Mouse (Mus musculus): ENCODE measurements around the gene Zfp870. TPM values are rescaled to one million over a fixed set of nuclear protein-coding genes. Genes with fewer than 3 reads are reported as not detected.

The Zfp870 gene
- polyA plus RNA-seq, 2 experiments: 5.1 to 8.8 TPM

GRCm38 (mm10) chr17:32880320-32881218 is 10.9 kb downstream of the Zfp870 start:
- no peak overlapping the region for H3K4me2 ChIP-seq (replicated peaks; ENCODE audit: low read depth, low read length, severe bottlenecking)
- H3K4me1 ChIP-seq (ENCODE audit: control insufficient read depth, insufficient read depth, low read length): peaks cover 4% of the 10 kb centered on the region
- no peak for TF ChIP-seq POLR2A (IDR thresholded peaks at IDR 0.05; ENCODE audit: borderline replicate concordance, extremely low read depth, insufficient read depth, insufficient read length)
- no peak overlapping the region for H3K27ac ChIP-seq (replicated peaks; ENCODE audit: low read depth, low read length)
- WGBS: 92% methylated on average over 14 of the region's 14 CpGs
- no peaks in the 10 kb centered on the region for H3K9me3 ChIP-seq (ENCODE audit: control insufficient read depth, low read length)
- no peak for DNase-seq (ENCODE audit: low spot score)
- no peak for ATAC-seq (ENCODE audit: low FRiP score, low read depth)
- H3K4me3 ChIP-seq (replicated peaks; ENCODE audit: low read length): no peak overlapping the region
- peaks cover 59% of the 10 kb centered on the region for H3K36me3 ChIP-seq (ENCODE audit: control insufficient read depth, insufficient read depth, low read length)
- H3K9ac ChIP-seq (ENCODE audit: low read depth, low read length, severe bottlenecking): no peak overlapping the region
- H3K27me3 ChIP-seq (ENCODE audit: control insufficient read depth, insufficient read depth, low read length): no peaks in the 10 kb centered on the region

GRCm38 (mm10) chr17:32878773-32879172 is 12.7 kb downstream of the Zfp870 start:
- ATAC-seq (ENCODE audit: low FRiP score, low read depth) (no peak), DNase-seq (ENCODE audit: low spot score) (no peak)
- no peak overlapping the region for H3K9ac ChIP-seq (ENCODE audit: low read depth, low read length, severe bottlenecking)
- no peak overlapping the region for H3K4me2 ChIP-seq (replicated peaks; ENCODE audit: low read depth, low read length, severe bottlenecking)
- 95% methylated on average over 11 of the region's 11 CpGs for WGBS
- no peaks in the 10 kb centered on the region for H3K9me3 ChIP-seq (ENCODE audit: control insufficient read depth, low read length)
- TF ChIP-seq POLR2A (IDR thresholded peaks at IDR 0.05; ENCODE audit: borderline replicate concordance, extremely low read depth, insufficient read depth, insufficient read length): no peak
- H3K27ac ChIP-seq (replicated peaks; ENCODE audit: low read depth, low read length): no peak overlapping the region
- no peaks in the 10 kb centered on the region for H3K27me3 ChIP-seq (ENCODE audit: control insufficient read depth, insufficient read depth, low read length)
- H3K4me1 ChIP-seq (ENCODE audit: control insufficient read depth, insufficient read depth, low read length): peaks cover 4% of the 10 kb centered on the region
- H3K36me3 ChIP-seq (ENCODE audit: control insufficient read depth, insufficient read depth, low read length): peaks cover 41% of the 10 kb centered on the region
- H3K4me3 ChIP-seq (replicated peaks; ENCODE audit: low read length): no peak overlapping the region

- ATAC-seq (ENCODE audit: low FRiP score, low read depth) (no peak), DNase-seq (ENCODE audit: low spot score) (no peak)
- Histone ChIP-seq H3K9ac (ENCODE audit: low read depth, low read length, severe bottlenecking) (peak overlapping the region; percentile 40; the same call in 1 of the 2 replicates), H3K27me3 (ENCODE audit: control insufficient read depth, insufficient read depth, low read length) (no peaks in the 10 kb centered on the region), H3K27ac (replicated peaks; ENCODE audit: low read depth, low read length) (no peak overlapping the region), H3K4me1 (ENCODE audit: control insufficient read depth, insufficient read depth, low read length) (peaks cover 4% of the 10 kb centered on the region), H3K36me3 (ENCODE audit: control insufficient read depth, insufficient read depth, low read length) (peaks cover 29% of the 10 kb centered on the region), H3K9me3 (ENCODE audit: control insufficient read depth, low read length) (no peaks in the 10 kb centered on the region), H3K4me3 (replicated peaks; ENCODE audit: low read length) (0 out of 2 replicates have a peak overlapping the region, but pooled peaks have one; percentile 7), H3K4me2 (replicated peaks; ENCODE audit: low read depth, low read length, severe bottlenecking) (peak overlapping the region; percentile 37)
- TF ChIP-seq POLR2A (IDR thresholded peaks at IDR 0.05; ENCODE audit: borderline replicate concordance, extremely low read depth, insufficient read depth, insufficient read length): no peak
- 6% methylated on average over 22 of the region's 22 CpGs for WGBS
These were observed 13.8 kb downstream of the Zfp870 start for GRCm38 (mm10) chr17:32877471-32878171.

GRCm38 (mm10) chr17:32872696-32873095 is 18.7 kb downstream of the Zfp870 start:
- Histone ChIP-seq H3K4me3 (replicated peaks; ENCODE audit: low read length) (no peak overlapping the region), H3K9me3 (ENCODE audit: control insufficient read depth, low read length) (no peaks in the 10 kb centered on the region), H3K9ac (ENCODE audit: low read depth, low read length, severe bottlenecking) (no peak overlapping the region), H3K4me2 (replicated peaks; ENCODE audit: low read depth, low read length, severe bottlenecking) (no peak overlapping the region), H3K27ac (replicated peaks; ENCODE audit: low read depth, low read length) (no peak overlapping the region), H3K36me3 (ENCODE audit: control insufficient read depth, insufficient read depth, low read length) (no peaks in the 10 kb centered on the region), H3K4me1 (ENCODE audit: control insufficient read depth, insufficient read depth, low read length) (peaks cover 4% of the 10 kb centered on the region), H3K27me3 (ENCODE audit: control insufficient read depth, insufficient read depth, low read length) (no peaks in the 10 kb centered on the region)
- DNase-seq (ENCODE audit: low spot score) (no peak), ATAC-seq (ENCODE audit: low FRiP score, low read depth) (no peak)
- TF ChIP-seq POLR2A (IDR thresholded peaks at IDR 0.05; ENCODE audit: borderline replicate concordance, extremely low read depth, insufficient read depth, insufficient read length): no peak
- WGBS: 55% methylated on average over 5 of the region's 5 CpGs

- no peak for TF ChIP-seq POLR2A (IDR thresholded peaks at IDR 0.05; ENCODE audit: borderline replicate concordance, extremely low read depth, insufficient read depth, insufficient read length)
- WGBS: 50% methylated on average over 4 of the region's 4 CpGs
These were observed 19.4 kb downstream of the Zfp870 start for GRCm38 (mm10) chr17:32872091-32872490.

More at GRCm38 (mm10) chr17:32872091-32872490, 19.4 kb downstream of the Zfp870 start:
- Histone ChIP-seq H3K4me3 (replicated peaks; ENCODE audit: low read length) (no peak overlapping the region), H3K9me3 (ENCODE audit: control insufficient read depth, low read length) (no peaks in the 10 kb centered on the region), H3K27ac (replicated peaks; ENCODE audit: low read depth, low read length) (no peak overlapping the region), H3K4me2 (replicated peaks; ENCODE audit: low read depth, low read length, severe bottlenecking) (no peak overlapping the region), H3K27me3 (ENCODE audit: control insufficient read depth, insufficient read depth, low read length) (no peaks in the 10 kb centered on the region), H3K9ac (ENCODE audit: low read depth, low read length, severe bottlenecking) (no peak overlapping the region), H3K4me1 (ENCODE audit: control insufficient read depth, insufficient read depth, low read length) (no peaks in the 10 kb centered on the region), H3K36me3 (ENCODE audit: control insufficient read depth, insufficient read depth, low read length) (no peaks in the 10 kb centered on the region)
- no peak for DNase-seq (ENCODE audit: low spot score)
- no peak for ATAC-seq (ENCODE audit: low FRiP score, low read depth)

Measured in limb, embryonic 14.5 days (tissue).